Mouse (Mus musculus): ENCODE measurements around the gene Ippk. TPM values are rescaled to one million over a fixed set of nuclear protein-coding genes. Genes with fewer than 3 reads are reported as not detected.

Gene Ippk
- polyA plus RNA-seq, 2 experiments, result 9.8 to 14.5 TPM

DNA sequence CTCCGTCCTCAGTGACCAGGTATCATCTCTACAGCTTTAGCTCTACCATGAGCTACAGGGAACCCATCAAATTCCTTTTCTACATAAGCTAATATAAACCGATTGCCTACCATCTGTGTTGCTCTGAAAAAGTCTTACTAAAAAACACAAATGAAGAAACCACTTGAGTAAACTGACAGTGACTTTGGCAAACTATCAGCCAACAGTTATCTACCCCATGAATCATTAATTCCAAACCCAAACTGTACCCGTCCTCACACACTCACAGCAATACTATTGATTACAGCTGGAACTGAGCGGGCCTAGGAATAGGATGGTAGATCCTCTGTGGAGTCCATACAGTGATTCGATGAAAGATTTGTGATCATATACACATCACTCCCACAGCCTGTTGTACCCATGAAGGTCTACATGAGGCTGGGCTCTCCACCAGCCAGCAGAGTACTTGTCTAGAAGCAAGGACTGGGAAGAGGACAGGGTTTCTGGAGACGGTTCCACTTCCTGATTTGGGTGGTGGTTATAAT lies 57.9 kb downstream of the Ippk start:
- peak overlapping the region; percentile 81 for H3K27ac ChIP-seq (replicated peaks; ENCODE audit: low read depth, low read length)

DNA sequence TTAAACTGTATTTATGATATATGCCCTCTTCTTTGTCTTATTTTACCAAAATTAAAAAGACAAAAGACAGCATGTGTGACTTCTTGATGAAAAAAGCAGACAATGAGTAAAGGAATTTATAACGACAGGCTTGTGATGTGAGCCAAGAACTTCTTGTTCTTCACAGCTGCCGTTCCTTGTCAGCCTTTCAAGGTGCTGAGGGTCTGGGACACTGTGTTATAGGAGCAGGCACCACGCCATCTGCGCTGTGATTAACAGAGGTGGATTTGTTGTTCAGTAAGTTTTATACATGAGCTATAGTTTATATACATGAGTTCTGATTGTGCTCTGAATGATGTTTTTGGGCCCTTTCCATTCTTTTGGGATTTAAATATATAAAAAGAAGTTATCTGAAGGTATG lies 58.4 kb downstream of the Ippk start:
- no peaks in the 10 kb centered on the region for H3K27me3 ChIP-seq (ENCODE audit: control insufficient read depth, insufficient read depth, low read length)
- H3K4me2 ChIP-seq (replicated peaks; ENCODE audit: low read depth, low read length, severe bottlenecking), result no peak overlapping the region
- DNase-seq (ENCODE audit: low spot score) (peak; percentile 40), ATAC-seq (ENCODE audit: low FRiP score, low read depth) (no peak)
- no peak overlapping the region for H3K9ac ChIP-seq (ENCODE audit: low read depth, low read length, severe bottlenecking)
- H3K9me3 ChIP-seq (ENCODE audit: control insufficient read depth, low read length), result no peaks in the 10 kb centered on the region
- TF ChIP-seq POLR2A (IDR thresholded peaks at IDR 0.05; ENCODE audit: borderline replicate concordance, extremely low read depth, insufficient read depth, insufficient read length), result no peak
- WGBS, result 67% methylated on average over 4 of the region's 4 CpGs
- peaks cover 30% of the 10 kb centered on the region for H3K4me1 ChIP-seq (ENCODE audit: control insufficient read depth, insufficient read depth, low read length)
- H3K4me3 ChIP-seq (replicated peaks; ENCODE audit: low read length), result no peak overlapping the region
- H3K27ac ChIP-seq (replicated peaks; ENCODE audit: low read depth, low read length), result peak overlapping the region; percentile 81
- no peaks in the 10 kb centered on the region for H3K36me3 ChIP-seq (ENCODE audit: control insufficient read depth, insufficient read depth, low read length)

More for the DNA sequence above, 57.9 kb downstream of the Ippk start:
- WGBS, result 89% methylated on average over 6 of the region's 6 CpGs
- Histone ChIP-seq H3K4me1 (ENCODE audit: control insufficient read depth, insufficient read depth, low read length) (peaks cover 30% of the 10 kb centered on the region), H3K9me3 (ENCODE audit: control insufficient read depth, low read length) (no peaks in the 10 kb centered on the region), H3K4me2 (replicated peaks; ENCODE audit: low read depth, low read length, severe bottlenecking) (no peak overlapping the region), H3K36me3 (ENCODE audit: control insufficient read depth, insufficient read depth, low read length) (no peaks in the 10 kb centered on the region), H3K9ac (ENCODE audit: low read depth, low read length, severe bottlenecking) (no peak overlapping the region), H3K4me3 (replicated peaks; ENCODE audit: low read length) (no peak overlapping the region), H3K27me3 (ENCODE audit: control insufficient read depth, insufficient read depth, low read length) (no peaks in the 10 kb centered on the region)
- DNase-seq (ENCODE audit: low spot score) (no peak), ATAC-seq (ENCODE audit: low FRiP score, low read depth) (no peak)
- TF ChIP-seq POLR2A (IDR thresholded peaks at IDR 0.05; ENCODE audit: borderline replicate concordance, extremely low read depth, insufficient read depth, insufficient read length), result no peak

DNA sequence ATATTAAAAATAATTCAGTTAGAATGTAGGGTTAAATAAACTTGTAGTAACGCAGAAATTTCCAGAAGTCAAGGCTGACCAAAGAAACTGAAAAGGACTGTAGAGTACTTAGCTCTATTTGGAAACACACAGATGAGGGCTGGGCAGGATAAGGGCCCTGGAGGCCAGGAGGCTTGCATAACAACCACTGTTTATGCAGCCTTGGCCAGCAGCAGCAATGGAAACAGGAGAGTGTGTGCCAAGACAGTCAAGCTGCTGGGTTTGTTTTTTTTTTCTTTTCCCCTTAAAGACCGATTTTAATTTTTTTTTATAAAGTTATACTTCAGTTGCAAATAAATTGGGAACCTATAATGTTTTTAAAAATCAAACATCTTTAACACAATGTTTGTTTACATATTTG lies 59.0 kb downstream of the Ippk start:
- Histone ChIP-seq H3K27me3 (ENCODE audit: control insufficient read depth, insufficient read depth, low read length) (no peaks in the 10 kb centered on the region), H3K36me3 (ENCODE audit: control insufficient read depth, insufficient read depth, low read length) (no peaks in the 10 kb centered on the region), H3K27ac (replicated peaks; ENCODE audit: low read depth, low read length) (peak overlapping the region; percentile 88), H3K4me1 (ENCODE audit: control insufficient read depth, insufficient read depth, low read length) (peaks cover 30% of the 10 kb centered on the region), H3K4me2 (replicated peaks; ENCODE audit: low read depth, low read length, severe bottlenecking) (no peak overlapping the region), H3K4me3 (replicated peaks; ENCODE audit: low read length) (no peak overlapping the region), H3K9me3 (ENCODE audit: control insufficient read depth, low read length) (no peaks in the 10 kb centered on the region), H3K9ac (ENCODE audit: low read depth, low read length, severe bottlenecking) (no peak overlapping the region)
- 53% methylated on average over 2 of the region's 2 CpGs for WGBS
- ATAC-seq (ENCODE audit: low FRiP score, low read depth), result peak; percentile 86
- DNase-seq (ENCODE audit: low spot score), result peak; percentile 90
- TF ChIP-seq POLR2A (IDR thresholded peaks at IDR 0.05; ENCODE audit: borderline replicate concordance, extremely low read depth, insufficient read depth, insufficient read length), result no peak

DNA sequence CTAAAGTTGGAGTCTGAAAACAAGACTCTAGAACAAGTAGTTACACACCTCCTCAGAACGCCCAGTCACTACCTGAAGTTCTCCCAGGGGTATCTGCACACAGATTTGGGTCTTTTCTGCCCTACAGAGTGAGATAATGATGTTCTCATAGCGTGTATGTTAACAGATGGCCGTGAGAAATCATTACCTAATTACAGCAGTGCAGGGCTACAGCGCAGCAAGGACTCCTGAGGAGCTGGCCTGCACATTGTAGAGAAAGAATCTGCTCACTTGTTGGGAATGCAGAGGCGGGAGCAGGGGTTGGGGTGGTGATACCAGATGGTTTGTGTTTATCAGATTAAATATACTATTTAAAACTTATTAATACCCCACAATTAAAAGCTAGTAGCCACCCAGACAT lies 59.5 kb downstream of the Ippk start:
- peak; percentile 48 for DNase-seq (ENCODE audit: low spot score)
- 32% methylated on average over 5 of the region's 5 CpGs for WGBS
- ATAC-seq (ENCODE audit: low FRiP score, low read depth), result peak; percentile 55; the same call in 1 of the 2 replicates

DNA sequence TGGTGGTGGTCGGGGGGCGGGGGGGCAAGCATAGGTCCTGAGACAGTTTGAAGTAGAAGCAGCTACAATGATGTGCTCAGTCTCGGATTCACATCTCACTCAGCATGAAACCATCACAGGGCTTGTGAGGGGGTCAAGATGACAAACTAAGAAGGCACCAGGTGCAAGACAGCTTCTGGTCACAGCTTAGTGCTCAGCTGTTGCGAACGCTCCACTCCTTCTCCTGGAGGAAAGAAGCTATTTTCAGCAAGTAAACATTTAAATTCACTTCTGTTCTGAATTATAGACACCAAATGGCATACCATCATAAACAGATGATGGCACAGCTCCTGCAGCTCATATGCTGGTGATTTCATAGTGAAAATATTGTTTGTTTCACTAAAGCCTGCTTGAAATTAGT lies 64.3 kb downstream of the Ippk start:
- H3K4me3 ChIP-seq (replicated peaks; ENCODE audit: low read length), result no peak overlapping the region
- DNase-seq (ENCODE audit: low spot score), result peak; percentile 49
- no peaks in the 10 kb centered on the region for H3K27me3 ChIP-seq (ENCODE audit: control insufficient read depth, insufficient read depth, low read length)
- peaks cover 12% of the 10 kb centered on the region for H3K4me1 ChIP-seq (ENCODE audit: control insufficient read depth, insufficient read depth, low read length)
- no peaks in the 10 kb centered on the region for H3K36me3 ChIP-seq (ENCODE audit: control insufficient read depth, insufficient read depth, low read length)
- no peak for TF ChIP-seq POLR2A (IDR thresholded peaks at IDR 0.05; ENCODE audit: borderline replicate concordance, extremely low read depth, insufficient read depth, insufficient read length)
- H3K4me2 ChIP-seq (replicated peaks; ENCODE audit: low read depth, low read length, severe bottlenecking), result no peak overlapping the region
- 63% methylated on average over 5 of the region's 5 CpGs for WGBS
- H3K9ac ChIP-seq (ENCODE audit: low read depth, low read length, severe bottlenecking), result no peak overlapping the region
- no peaks in the 10 kb centered on the region for H3K9me3 ChIP-seq (ENCODE audit: control insufficient read depth, low read length)
- no peak for ATAC-seq (ENCODE audit: low FRiP score, low read depth)
- 0 out of 2 replicates have a peak overlapping the region, but pooled peaks have one; percentile 44 for H3K27ac ChIP-seq (replicated peaks; ENCODE audit: low read depth, low read length)

More for the DNA sequence above, 59.5 kb downstream of the Ippk start:
- no peak overlapping the region for H3K4me2 ChIP-seq (replicated peaks; ENCODE audit: low read depth, low read length, severe bottlenecking)
- H3K4me1 ChIP-seq (ENCODE audit: control insufficient read depth, insufficient read depth, low read length), result peaks cover 35% of the 10 kb centered on the region
- TF ChIP-seq POLR2A (IDR thresholded peaks at IDR 0.05; ENCODE audit: borderline replicate concordance, extremely low read depth, insufficient read depth, insufficient read length), result no peak
- H3K27me3 ChIP-seq (ENCODE audit: control insufficient read depth, insufficient read depth, low read length), result no peaks in the 10 kb centered on the region
- H3K36me3 ChIP-seq (ENCODE audit: control insufficient read depth, insufficient read depth, low read length), result no peaks in the 10 kb centered on the region
- no peak overlapping the region for H3K4me3 ChIP-seq (replicated peaks; ENCODE audit: low read length)
- peak overlapping the region; percentile 88 for H3K27ac ChIP-seq (replicated peaks; ENCODE audit: low read depth, low read length)
- peak overlapping the region; percentile 1; the same call in 1 of the 2 replicates for H3K9ac ChIP-seq (ENCODE audit: low read depth, low read length, severe bottlenecking)
- no peaks in the 10 kb centered on the region for H3K9me3 ChIP-seq (ENCODE audit: control insufficient read depth, low read length)
